Mouse (Mus musculus) gastrocnemius, adult 2 months (tissue): ENCODE results near the gene Carmil2. TPM values are rescaled to one million over a fixed set of nuclear protein-coding genes. Genes with fewer than 3 reads are reported as not detected.
A peak's percentile ranks its signal among the peaks of the same experiment; 100 is the strongest.

Experiments
- DNase-seq: peaks from one replicate; pipeline ENCODE4 v3.0.0; 2022
- H3K27ac ChIP-seq: fragments of 200-600 bp; 2 replicates; pipeline ENCODE4 v1.8.1; 2022; ENCODE audit warnings: mild to moderate bottlenecking
- H3K4me3 ChIP-seq: fragments of 200-600 bp; 2 replicates; pipeline ENCODE4 v1.8.1; 2022; ENCODE audit warnings: mild to moderate bottlenecking, moderate library complexity
- CTCF ChIP-seq: fragments of 200-600 bp; IDR thresholded peaks from 2 replicates; pipeline ENCODE4 v1.8.1; 2022; ENCODE audit warnings: antibody characterized with exemption, mild to moderate bottlenecking, moderate library complexity
- intact Hi-C: fragments of 180-260 bp; cut with DNase I; formaldehyde crosslinking; loops from one replicate; pipeline ENCODE4 v1.15.1; 2025
- total RNA-seq, 2 experiments: library from RNA; stranded (reverse); gene quantifications; 2 replicates each; pipeline ENCODE4 v1.2.3; 2021

Carmil2 gene
- total RNA-seq, 2 experiments from 2014 or later: 0.17 TPM; not detected in 1

DNA sequence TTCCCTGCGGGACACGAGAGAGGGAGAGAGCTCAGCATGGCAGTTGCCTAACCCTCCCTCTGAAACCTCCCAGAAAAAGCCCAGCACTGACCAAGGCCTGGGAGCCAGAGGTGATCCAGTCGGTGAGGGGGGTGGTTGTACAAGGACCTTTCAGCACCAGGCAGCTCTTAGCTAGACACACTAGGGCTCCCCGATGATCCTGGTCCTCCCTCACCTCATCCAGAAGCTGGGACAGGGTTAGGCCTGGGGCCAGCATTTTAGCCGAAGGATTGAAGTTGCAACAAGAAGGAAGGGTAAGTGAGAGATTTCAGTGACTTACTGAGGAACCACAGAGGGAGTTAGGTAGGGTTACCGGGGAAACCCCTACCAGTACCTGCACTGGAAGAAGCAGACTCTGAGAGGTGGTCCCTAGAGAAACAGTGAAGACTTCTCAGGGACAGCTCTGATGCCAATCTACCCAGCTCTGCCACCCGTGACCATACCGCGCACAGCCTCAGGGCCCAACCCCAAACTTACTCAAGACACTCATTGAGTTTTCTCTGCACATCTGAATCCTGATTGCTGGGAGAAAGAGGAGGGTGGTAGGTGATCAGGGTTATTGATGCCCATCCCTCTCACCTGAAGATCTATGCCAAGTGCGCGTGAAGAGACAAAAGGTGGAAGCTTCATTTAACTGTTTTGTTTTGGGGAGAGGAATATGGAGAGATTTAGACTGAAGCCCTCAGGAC is 13.6 kb downstream of the Carmil2 start:
- no peak for TF ChIP-seq CTCF
- peak overlapping the region; percentile 87 for H3K4me3 ChIP-seq
- intact Hi-C loops: no loop called here

DNA sequence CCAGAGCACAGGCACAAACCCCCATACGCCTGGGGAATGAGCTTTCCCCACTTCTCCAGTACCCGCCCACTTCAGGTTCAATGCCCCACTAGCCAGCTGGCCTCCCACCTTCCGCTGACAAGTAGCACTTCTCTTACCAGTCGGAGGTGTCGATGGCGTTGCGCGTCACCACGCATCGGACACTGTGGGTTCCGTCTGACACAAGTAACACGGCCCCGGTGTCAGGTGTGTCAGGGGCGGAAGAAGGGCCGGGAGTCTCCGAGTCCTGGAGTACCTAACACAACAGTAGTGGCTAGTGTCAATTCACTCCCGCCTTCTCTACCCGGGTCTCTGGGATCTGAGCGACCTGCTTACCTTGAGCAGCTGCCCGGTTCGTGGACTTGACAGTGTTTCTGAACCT is 14.5 kb downstream of the Carmil2 start:
- intact Hi-C loops: no loop called here
- H3K27ac ChIP-seq: peak overlapping the region; percentile 95
- no peak for TF ChIP-seq CTCF
- peak; percentile 63 for DNase-seq
- peak overlapping the region; percentile 87 for H3K4me3 ChIP-seq

More for the DNA sequence above, 13.6 kb downstream of the Carmil2 start:
- no peak for DNase-seq
- H3K27ac ChIP-seq: no peak overlapping the region

DNA sequence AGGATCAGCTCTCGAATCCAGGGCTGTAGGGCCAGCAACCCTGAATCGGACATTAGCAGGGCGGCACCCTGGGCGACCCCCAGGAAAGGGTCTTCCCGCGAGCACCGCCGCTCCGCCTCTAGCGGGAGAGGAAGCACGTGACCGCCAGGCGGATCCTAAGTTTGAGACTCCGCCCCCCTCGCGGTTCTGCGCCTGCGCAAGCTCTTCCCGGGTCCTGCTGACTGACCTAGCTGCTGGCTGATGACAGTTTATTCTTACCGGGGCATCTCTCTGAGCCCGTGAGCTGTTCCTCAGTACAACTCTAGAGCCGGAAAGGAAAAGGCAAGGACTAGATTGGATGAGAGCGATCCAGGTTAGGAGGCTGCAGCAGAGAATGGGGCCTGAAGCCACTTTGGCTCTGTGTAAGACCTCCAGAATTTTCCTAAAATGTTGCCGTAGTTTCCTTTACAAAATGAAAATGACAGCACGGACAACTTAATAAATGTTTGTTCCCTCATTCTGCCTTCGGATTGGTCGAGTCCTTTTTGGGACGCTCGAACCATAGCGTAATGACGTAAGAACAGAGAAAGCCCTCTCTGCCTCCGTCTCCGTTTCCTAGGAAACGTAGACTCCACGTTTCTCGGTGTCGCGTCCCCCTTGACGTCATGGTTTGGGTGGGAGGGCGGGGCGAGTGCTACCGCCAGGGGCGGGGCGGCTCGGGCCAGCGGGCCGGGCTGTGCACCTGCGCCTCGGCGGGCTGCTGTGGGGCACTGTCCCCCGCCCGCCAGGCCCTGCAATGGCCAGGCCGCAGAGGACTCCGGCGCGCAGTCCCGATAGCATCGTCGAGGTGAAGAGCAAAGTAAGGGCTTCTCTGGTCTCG is 15.1 kb downstream of the Carmil2 start, which contains the start of the genes Acd and Pard6a:
TSS of gene Acd (minus strand) at position 137 of the 859 bp plus-strand sequence.
TSS of gene Pard6a (plus strand) at position 183 of the 859 bp plus-strand sequence.
- H3K27ac ChIP-seq: peak within 1 kb of the TSS; percentile 95
- TF ChIP-seq CTCF: no peak
- H3K4me3 ChIP-seq: peak within 1 kb of the TSS; percentile 87
- DNase-seq: peak; percentile 97
- intact Hi-C loops: no loop called here

DNA sequence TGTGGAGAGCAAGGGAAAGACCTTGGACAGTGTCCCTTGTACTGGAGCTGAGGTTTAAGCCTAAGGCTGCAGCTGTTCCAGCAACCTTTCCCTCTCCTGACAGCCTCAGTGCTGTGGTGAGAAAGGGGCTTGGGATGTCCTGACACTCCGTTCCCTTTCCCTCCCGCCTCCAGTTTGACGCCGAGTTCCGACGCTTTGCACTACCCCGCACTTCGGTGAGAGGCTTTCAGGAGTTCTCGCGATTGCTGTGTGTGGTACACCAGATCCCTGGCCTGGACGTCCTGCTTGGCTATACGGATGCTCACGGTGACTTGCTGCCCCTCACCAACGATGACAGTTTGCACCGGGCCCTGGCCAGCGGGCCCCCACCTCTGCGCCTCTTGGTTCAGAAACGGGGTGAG is 15.9 kb downstream of the Carmil2 start:
- no peak for DNase-seq
- TF ChIP-seq CTCF: no peak
- intact Hi-C loops: no loop called here
- H3K27ac ChIP-seq: peak overlapping the region; percentile 95
- peak overlapping the region; percentile 87 for H3K4me3 ChIP-seq

DNA sequence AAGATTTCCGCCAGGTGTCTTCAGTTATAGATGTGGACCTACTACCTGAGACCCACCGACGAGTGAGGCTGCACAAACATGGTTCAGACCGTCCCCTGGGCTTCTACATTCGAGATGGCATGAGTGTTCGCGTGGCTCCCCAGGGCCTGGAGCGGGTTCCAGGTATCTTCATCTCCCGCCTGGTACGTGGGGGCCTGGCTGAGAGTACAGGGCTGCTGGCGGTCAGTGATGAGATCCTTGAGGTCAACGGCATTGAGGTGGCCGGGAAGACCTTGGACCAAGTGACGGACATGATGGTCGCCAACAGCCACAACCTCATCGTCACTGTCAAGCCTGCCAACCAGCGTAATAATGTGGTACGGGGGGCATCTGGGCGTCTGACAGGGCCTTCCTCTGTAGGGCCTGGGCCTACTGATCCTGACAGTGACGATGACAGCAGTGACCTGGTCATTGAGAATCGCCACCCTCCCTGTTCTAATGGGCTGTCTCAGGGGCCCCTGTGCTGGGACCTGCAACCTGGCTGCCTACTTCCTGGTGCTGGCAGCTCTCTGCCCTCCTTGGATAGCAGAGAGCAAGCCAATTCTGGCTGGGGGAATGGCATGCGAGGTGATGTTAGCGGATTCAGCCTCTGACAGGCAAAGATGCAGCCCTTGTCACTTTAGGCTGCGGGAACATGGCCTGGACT is 16.8 kb downstream of the Carmil2 start:
- no peak for DNase-seq
- intact Hi-C loops: no loop called here
- Histone ChIP-seq H3K27ac (no peak overlapping the region), H3K4me3 (no peak overlapping the region)
- no peak for TF ChIP-seq CTCF

DNA sequence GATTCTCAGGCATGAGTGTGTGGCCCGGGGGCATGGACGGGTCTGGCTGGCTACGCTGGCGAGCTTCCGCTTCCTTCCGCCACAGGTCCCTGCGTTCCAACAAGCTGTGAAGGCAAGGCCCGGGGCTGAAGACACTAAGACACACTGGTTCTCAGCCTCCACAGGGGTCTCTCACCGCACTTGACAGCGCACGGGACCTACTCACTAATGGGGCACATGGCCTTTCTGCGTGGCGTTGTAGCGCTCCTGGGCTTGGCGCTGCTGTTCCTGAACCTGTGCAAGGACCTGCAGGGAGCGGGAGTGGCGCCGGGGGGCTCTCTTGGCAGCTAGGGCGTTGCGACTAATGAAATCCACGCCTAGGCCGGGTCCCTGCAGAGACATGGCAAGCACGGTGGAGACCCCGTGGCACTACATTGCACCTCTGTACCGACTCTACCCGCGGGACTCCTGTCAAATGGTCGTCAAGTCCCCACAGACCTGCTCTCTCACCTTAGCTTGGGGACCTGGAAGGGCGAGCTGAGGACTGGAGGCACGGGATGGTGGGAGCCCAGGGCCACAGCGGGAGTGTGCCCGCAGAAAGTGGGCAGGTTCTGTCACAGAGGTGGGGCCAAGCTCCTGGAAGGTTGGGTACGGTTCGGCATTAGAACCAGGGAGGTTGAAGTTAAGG is 18.2 kb downstream of the Carmil2 start:
- no peak for DNase-seq
- intact Hi-C loops: no loop called here
- no peak for TF ChIP-seq CTCF
- no peak overlapping the region for H3K27ac ChIP-seq
- no peak overlapping the region for H3K4me3 ChIP-seq

DNA sequence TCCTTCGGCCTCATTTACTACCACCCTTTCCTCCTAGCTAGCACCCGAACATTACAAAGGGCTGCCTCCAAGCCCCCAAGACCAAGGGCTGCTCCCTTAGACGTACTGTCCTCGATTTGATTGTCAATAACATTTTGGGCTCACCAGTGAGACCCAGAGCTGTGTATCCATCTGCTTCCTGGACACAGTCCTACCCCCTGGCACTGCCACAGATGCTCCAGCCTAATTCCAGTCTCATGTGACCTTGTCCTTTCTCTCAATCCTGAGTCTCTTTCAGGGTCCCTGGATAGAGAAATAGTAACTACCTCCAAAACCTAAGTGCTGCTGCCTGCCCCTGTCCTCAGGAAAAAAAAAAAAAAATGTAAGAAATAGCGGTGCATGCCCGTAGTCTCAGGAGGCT is 18.9 kb downstream of the Carmil2 start:
- no peak for DNase-seq
- Histone ChIP-seq H3K4me3 (no peak overlapping the region), H3K27ac (no peak overlapping the region)
- no peak for TF ChIP-seq CTCF
- intact Hi-C loops: no loop called here

DNA sequence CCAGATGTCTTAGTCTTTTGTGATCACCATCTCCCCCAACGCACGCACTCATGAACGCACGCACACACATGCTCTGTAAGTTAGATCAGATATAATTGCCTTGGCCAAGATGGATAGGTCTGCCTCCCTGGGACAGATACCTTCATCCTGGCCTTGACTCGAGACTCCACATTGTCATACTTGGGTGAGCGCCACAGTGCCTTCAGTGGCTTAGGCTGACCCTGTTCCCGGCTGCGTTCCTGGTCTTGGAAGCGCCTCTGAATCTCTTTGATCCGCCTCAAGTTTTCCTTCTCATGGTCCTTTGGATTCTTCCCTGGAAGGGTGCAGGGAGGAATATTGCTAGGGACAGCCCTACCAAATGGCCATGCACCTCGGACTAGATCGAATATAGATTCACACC is 20.4 kb downstream of the Carmil2 start:
- intact Hi-C loops: no loop called here
- H3K4me3 ChIP-seq: no peak overlapping the region

DNA sequence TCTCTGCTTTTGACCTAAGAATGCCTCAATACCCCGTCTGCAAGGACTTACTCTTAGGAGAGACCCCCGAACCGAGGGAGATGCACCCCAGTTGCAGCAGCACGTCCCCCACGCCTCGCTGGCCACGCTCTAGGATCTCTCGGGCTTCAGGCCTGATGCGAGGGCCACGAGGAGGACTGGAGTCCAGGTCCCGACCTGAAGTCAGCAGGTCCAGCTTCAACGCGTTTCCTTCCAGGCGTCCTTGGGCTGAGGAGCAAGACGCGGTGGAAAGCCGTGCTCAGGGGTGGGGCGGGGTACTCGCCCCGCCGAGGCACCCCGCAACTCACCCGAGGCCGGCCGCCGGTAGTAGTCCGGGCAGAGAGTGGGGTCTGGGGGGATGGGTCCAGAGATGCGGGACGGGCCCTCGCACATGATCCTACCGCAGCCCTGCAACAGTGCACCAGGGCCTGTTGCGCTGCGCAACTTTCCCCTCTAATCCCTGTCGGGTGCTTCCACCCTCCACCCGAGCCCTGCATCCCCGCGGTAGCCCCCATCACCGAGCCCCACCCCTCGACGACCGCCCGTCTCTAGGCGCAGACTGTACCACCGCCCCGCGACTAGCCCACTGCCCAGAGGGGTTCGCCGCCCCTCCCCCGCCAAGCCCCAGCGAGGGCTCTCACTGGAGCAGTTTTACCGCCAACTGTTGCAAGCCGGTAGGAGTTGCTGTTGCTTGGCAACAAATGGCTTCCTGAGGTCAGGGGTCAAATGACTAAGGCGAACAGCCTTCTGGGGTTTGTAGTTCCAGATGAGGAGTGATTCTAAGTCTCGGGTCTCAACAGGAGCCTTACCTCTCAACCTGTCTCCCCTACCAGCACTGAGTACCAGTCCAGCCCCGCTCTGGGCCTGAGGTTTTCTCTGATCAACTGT is 21.7 kb downstream of the Carmil2 start, which contains the start of the genes 4933405L10Rik and Enkd1:
TSS of gene 4933405L10Rik (plus strand) at position 158 of the 906 bp plus-strand sequence.
TSS of gene Enkd1 (minus strand) at position 713 of the 906 bp plus-strand sequence.
- intact Hi-C loops: no loop called here
- peak within 1 kb of the TSS; percentile 85 for H3K4me3 ChIP-seq
- no peak for TF ChIP-seq CTCF
- DNase-seq: peak; percentile 83
- H3K27ac ChIP-seq: peak within 1 kb of the TSS; percentile 2; the same call in 1 of the 2 replicates

More for the DNA sequence above, 20.4 kb downstream of the Carmil2 start:
- no peak overlapping the region for H3K27ac ChIP-seq
- no peak for DNase-seq
- TF ChIP-seq CTCF: no peak

DNA sequence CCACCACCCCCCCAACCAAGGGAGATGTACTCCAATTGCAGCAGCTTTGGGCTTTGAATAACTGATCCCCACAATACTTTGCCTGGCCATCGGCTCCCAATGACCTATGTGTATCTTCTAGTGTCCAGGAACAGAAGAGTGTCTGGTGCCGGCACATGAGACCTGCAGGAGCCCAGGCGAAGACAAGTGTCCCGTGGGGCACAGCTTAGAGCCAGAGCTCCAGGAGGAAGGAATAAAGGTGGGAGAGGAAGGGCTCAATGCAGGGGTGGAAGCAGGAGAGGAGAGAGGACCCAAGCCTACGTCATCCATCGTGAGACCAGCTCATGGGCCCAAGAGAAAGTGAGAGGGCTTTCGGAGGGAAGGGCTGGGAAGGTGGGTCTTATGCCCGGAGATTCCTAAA is 22.6 kb downstream of the Carmil2 start:
- DNase-seq: no peak
- no peak for TF ChIP-seq CTCF
- intact Hi-C loops: no loop called here
- no peak overlapping the region for H3K4me3 ChIP-seq
- no peak overlapping the region for H3K27ac ChIP-seq

DNA sequence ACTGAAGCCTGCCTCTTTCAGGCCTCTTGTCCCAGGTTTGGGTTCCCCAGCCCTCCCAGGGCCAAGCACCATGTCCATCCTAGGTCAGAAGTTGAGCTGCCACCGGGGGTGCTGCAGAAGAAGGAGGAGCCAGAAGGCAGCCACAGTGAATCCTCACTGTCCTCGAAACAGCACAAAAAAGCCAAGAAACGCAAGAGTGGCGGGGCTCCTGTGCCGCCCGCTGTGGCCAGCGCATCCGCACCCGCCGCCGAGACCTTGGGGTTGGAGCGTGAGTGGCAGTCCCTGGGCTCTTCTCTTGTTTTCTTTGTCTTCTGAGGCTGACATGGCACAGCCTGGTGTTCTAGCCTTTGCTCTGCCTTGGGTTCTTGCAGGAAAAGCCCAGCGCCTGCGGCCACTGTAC is 23.2 kb downstream of the Carmil2 start:
- intact Hi-C loops: no loop called here
- TF ChIP-seq CTCF: no peak
- H3K27ac ChIP-seq: no peak overlapping the region
- H3K4me3 ChIP-seq: no peak overlapping the region
- no peak for DNase-seq
